Mouse (Mus musculus) spleen, adult 2 months (tissue): ENCODE results near the gene Scaf11.

ENCODE experiments used
- CTCF ChIP-seq: fragments of 200-500 bp; IDR thresholded peaks from 2 replicates; pipeline ENCODE4 v1.5.1; 2011; ENCODE audit warnings: mild to moderate bottlenecking, inconsistent platforms; ENCODE audit not compliant: insufficient read depth, insufficient read length, insufficient replicate concordance; ENCODE audit errors: extremely low read depth
- POLR2A ChIP-seq: fragments of 200-500 bp; IDR thresholded peaks from 2 replicates; pipeline ENCODE4 v1.6.1; 2011; ENCODE audit warnings: low read depth, low read length, inconsistent platforms

DNA sequence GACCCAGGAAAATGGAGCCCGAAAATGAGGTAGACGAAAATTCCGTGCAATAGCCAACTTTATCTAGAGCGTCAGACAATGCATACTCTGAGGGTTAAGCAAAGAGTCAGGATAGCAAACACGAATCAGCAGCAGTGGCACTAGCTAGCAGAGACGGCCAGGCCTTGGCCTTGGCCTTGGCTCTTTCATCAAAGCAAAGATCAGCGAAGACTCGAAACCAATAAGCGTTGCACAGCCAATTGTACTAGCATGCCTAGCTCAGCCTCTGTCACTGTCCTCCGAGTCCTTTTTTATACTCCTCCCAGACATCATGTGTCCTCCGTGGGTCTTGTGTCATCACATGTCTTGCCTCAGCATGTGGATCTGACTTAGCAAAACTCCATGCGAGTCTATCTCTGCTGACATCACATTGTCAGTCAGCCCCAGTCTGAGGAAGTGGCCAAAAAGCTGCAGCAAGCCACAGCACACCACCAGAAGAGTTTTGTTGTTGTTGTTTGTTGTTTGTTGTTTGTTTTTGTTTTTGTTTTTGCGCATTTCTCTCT lies 5.8 kb upstream of the Scaf11 start:
- no peak for TF ChIP-seq CTCF
- no peak for TF ChIP-seq POLR2A
